Mouse (Mus musculus) T-cell, adult 66 days (primary cell): Measurements from ENCODE around the gene Atf7. TPM values are rescaled to one million over a fixed set of nuclear protein-coding genes. Genes with fewer than 3 reads are reported as not detected.

Source experiments
- total RNA-seq, 2 experiments: library from RNA; stranded (reverse); gene quantifications; 3 replicates in 1 of 2; 4 replicates in 1 of 2; pipeline ENCODE4 v1.2.4; 2023

Gene Atf7
- total RNA-seq, result 100 to 1,000 TPM; 116 to 133 TPM

GRCm38 (mm10) chr15:102624970-102625686, at the start of gene Atf7, which contains the start of gene Gm28047:
Gene Atf7 (minus strand): TSS chr15:102625464.
Gene Gm28047 (minus strand): TSS chr15:102625067.

DNA sequence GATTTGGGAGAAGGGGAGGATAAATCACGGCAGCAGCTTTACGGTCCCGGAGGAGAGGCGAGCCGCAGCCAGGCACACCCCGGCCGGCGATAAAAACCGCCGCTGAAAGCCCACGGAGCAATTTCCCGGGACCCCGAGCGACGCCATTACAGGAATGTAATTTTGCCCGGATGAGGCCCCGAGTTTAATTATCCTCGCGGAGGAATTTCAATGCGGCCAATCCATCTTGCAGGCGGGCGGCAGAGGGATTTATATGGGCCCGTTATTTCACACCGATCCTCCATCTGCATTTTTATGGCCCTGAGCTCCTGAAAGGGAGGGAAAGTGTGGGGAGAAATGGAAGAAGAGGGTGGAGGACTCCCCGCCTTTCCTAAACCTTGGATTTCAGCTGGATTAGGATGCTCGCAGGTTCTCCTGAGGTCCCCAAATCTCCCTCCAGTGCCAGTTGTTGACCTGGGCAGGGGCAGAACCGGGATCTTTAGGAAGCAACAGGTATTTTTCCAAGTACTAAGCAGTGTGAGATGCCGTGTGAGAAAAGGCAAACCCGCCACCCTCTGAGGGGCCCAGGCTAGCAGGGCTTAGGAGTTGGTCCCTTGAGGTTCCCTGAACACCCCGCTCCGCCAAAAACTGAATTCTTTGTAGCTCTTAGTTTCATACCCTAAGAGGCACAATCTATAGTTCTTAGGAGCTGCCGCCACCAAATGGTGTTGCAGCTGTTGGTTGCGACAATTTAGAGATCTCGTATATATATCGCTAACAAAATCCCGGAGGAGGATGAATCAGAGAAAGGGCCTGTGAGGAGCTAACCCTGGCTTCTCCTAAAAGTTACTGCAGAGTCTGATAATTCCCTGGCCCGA, 47.2 kb upstream of the Atf7 start, which contains the start of gene Atp5g2:
TSS of gene Atp5g2 (minus strand) at position 138 of the 857 bp plus-strand sequence.

GRCm38 (mm10) chr15:102524892-102525485, 100.3 kb downstream of the Atf7 start, which contains the start of gene Npff:
Gene Npff (minus strand): TSS chr15:102524942.

DNA sequence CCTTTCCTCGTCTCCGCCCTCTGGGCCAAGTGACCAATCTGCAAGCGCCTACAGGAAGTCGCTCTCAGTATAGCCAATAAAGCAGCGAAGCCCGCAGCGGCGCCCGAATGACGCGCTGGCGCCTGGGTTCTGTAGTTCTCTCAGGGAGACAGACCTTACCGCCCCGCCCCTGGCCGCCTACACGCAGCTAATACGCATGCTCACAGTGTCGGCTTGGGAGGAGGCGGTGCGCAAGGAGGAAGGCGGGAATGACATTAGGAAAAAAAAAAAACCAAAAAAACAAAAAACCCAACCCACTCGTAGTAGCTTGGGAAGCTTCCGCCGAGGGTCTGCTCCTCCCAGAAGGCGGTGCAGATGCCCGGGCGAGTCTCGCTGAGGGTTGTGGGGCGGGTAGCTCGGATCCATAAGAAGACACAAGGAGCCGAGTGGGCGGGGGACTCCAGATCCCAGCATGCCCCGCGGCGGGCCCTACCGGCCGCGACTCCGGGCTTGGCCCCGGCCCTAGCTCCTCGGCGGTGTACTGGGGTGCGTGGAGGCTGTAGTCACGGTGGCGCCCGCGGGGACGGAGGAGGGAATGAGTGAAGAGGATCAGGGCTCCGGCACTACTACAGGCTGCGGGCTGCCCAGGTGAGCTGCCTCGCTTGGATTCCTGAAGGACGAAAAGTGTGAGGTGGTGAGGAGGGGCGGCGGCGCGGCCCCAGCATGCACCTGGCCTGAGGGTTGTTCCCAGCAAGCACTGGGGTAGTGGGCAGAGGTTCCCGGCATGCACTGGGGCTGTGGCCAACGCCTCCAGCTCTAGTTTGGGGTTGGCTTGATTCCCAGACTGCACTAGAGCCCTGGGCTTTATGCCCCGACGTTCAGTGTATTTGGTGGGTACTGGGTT, 107.0 kb downstream of the Atf7 start, which contains the start of gene Tarbp2:
TSS of gene Tarbp2 (plus strand) at position 217 of the 883 bp plus-strand sequence.

GRCm38 (mm10) chr15:102516728-102517404, 108.4 kb downstream of the Atf7 start, which contains the start of gene Map3k12:
Gene Map3k12 (minus strand): TSS chr15:102517064.

DNA sequence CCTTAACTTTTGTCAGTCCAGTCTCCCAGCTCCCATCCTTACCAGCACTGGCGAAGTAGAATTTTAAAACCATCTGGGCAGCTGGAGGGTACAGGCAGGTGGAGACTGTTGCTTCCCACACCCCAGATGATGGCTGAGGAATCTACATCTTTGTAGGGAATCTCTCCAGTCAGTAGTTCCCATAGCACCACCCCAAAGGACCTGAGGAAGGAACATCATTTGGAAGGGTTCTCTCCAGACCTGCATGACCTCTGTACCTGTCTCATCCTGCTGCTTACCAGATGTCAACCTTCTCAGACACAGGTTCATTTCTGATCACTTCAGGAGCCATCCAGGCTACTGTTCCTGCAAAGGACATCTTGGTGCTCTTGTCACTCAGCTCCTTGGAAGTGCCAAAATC, 121.8 kb downstream of the Atf7 start, which contains the start of gene Gm10337:
TSS of gene Gm10337 (plus strand) at position 276 of the 400 bp plus-strand sequence.

Other genes with a start within 250 kb of the Atf7 start
- 100 to 1,000 TPM; 143 to 147 TPM for gene Sp1, start 219.3 kb downstream of the Atf7 start, total RNA-seq
- 1 to 10 TPM in 1 of 2 experiments, under 1 TPM in 1; 0.84 to 8.0 TPM for gene Amhr2, start 180.1 kb downstream of the Atf7 start, total RNA-seq
- 10 to 100 TPM; 53.6 to 64.7 TPM for gene Prr13, start 166.4 kb downstream of the Atf7 start, total RNA-seq
- gene Pcbp2, start 154.9 kb downstream of the Atf7 start, total RNA-seq, result 100 to 1,000 TPM; 782 to 825 TPM
- 10 to 100 TPM; 16.4 to 31.6 TPM for gene Gm10337, start 121.7 kb downstream of the Atf7 start, total RNA-seq
- 1 to 10 TPM; 4.7 to 4.8 TPM for gene Map3k12, start 108.4 kb downstream of the Atf7 start, total RNA-seq
- gene Tarbp2, start 107.3 kb downstream of the Atf7 start, total RNA-seq, result 10 to 100 TPM; 58.8 to 62.3 TPM
- 10 to 100 TPM; 17.6 to 18.6 TPM for gene Npff, start 100.5 kb downstream of the Atf7 start, total RNA-seq
- gene Gm28047, start 397 bp downstream of the Atf7 start, total RNA-seq, result 1 to 10 TPM in 1 of 2 experiments, not detected in 1; 4.3 TPM
- 1 to 10 TPM; 2.5 to 5.1 TPM for gene Atp5g2, start 46.9 kb upstream of the Atf7 start, total RNA-seq
- gene Calcoco1, start 96.7 kb upstream of the Atf7 start, total RNA-seq, result 10 to 100 TPM; 46.0 to 49.3 TPM